Mouse (Mus musculus): ENCODE measurements at regions not wholly inside any gene's neighbourhood (a gene's known extent, or its start where the extent isn't known, plus 50 kb on each side); places are given as distances from the start of the nearest gene placed in this dataset.

- H3K27me3 ChIP-seq (ENCODE audit: insufficient read depth, low read length), result no peaks in the 10 kb centered on the region
- H3K4me1 ChIP-seq (ENCODE audit: insufficient read depth), result peaks cover 6% of the 10 kb centered on the region
- DNase-seq (no peak), ATAC-seq (ENCODE audit: insufficient read depth) (no peak)
- no peak for TF ChIP-seq CTCF (IDR thresholded peaks at IDR 0.05; ENCODE audit: low read depth)
- WGBS, result 88% methylated on average over 5 of the region's 5 CpGs
- H3K4me3 ChIP-seq (ENCODE audit: low read depth, low read length), result no peak overlapping the region
- no peaks in the 10 kb centered on the region for H3K9me3 ChIP-seq (ENCODE audit: low read depth, low read length)
- no peak overlapping the region for H3K4me2 ChIP-seq
- H3K9ac ChIP-seq, result no peak overlapping the region
- H3K36me3 ChIP-seq (ENCODE audit: insufficient read depth), result no peaks in the 10 kb centered on the region
- H3K27ac ChIP-seq (ENCODE audit: low read depth), result no peak overlapping the region
Observed at GRCm38 (mm10) chr3:121597203-121597602, 65.0 kb upstream of the Slc44a3 start.

GRCm38 (mm10) chr3:121594580-121594979 lies 62.4 kb upstream of the Slc44a3 start:
- Histone ChIP-seq H3K4me2 (no peak overlapping the region), H3K27ac (ENCODE audit: low read depth) (no peak overlapping the region), H3K9me3 (ENCODE audit: low read depth, low read length) (no peaks in the 10 kb centered on the region), H3K9ac (no peak overlapping the region), H3K4me1 (ENCODE audit: insufficient read depth) (0 out of 2 replicates have a peak, but pooled peaks cover 5% of the 10 kb centered on the region), H3K27me3 (ENCODE audit: insufficient read depth, low read length) (no peaks in the 10 kb centered on the region), H3K36me3 (ENCODE audit: insufficient read depth) (no peaks in the 10 kb centered on the region), H3K4me3 (ENCODE audit: low read depth, low read length) (no peak overlapping the region)
- 0 out of 2 replicates have a peak, but pooled peaks have one; percentile 25 for ATAC-seq (ENCODE audit: insufficient read depth)
- peak; percentile 48 for DNase-seq
- WGBS, result 24% methylated on average over 4 of the region's 4 CpGs
- TF ChIP-seq CTCF (IDR thresholded peaks at IDR 0.05; ENCODE audit: low read depth), result no peak

- 41% methylated on average over 8 of the region's 8 CpGs for WGBS
- no peak overlapping the region for H3K4me2 ChIP-seq
- ATAC-seq (ENCODE audit: insufficient read depth), result no peak
- no peak overlapping the region for H3K4me3 ChIP-seq (ENCODE audit: low read depth, low read length)
- no peak for TF ChIP-seq CTCF (IDR thresholded peaks at IDR 0.05; ENCODE audit: low read depth)
- H3K27me3 ChIP-seq (ENCODE audit: insufficient read depth, low read length), result no peaks in the 10 kb centered on the region
- no peak overlapping the region for H3K27ac ChIP-seq (ENCODE audit: low read depth)
- H3K4me1 ChIP-seq (ENCODE audit: insufficient read depth), result peaks cover 8% of the 10 kb centered on the region; the same call in 1 of the 2 replicates
- no peaks in the 10 kb centered on the region for H3K36me3 ChIP-seq (ENCODE audit: insufficient read depth)
- DNase-seq, result no peak
- H3K9me3 ChIP-seq (ENCODE audit: low read depth, low read length), result no peaks in the 10 kb centered on the region
- no peak overlapping the region for H3K9ac ChIP-seq
Observed at GRCm38 (mm10) chr3:121593598-121594117, 61.5 kb upstream of the Slc44a3 start.

- Histone ChIP-seq H3K4me2 (no peak overlapping the region), H3K9ac (no peak overlapping the region), H3K4me1 (ENCODE audit: insufficient read depth) (peaks cover 8% of the 10 kb centered on the region; the same call in 1 of the 2 replicates), H3K36me3 (ENCODE audit: insufficient read depth) (no peaks in the 10 kb centered on the region), H3K9me3 (ENCODE audit: low read depth, low read length) (no peaks in the 10 kb centered on the region), H3K27me3 (ENCODE audit: insufficient read depth, low read length) (no peaks in the 10 kb centered on the region), H3K4me3 (ENCODE audit: low read depth, low read length) (no peak overlapping the region), H3K27ac (ENCODE audit: low read depth) (no peak overlapping the region)
- ATAC-seq (ENCODE audit: insufficient read depth), result no peak
- TF ChIP-seq CTCF (IDR thresholded peaks at IDR 0.05; ENCODE audit: low read depth), result no peak
- WGBS, result 48% methylated on average over 4 of the region's 4 CpGs
- DNase-seq, result no peak
Observed at GRCm38 (mm10) chr3:121593143-121593542, 60.9 kb upstream of the Slc44a3 start.

- Histone ChIP-seq H3K27me3 (ENCODE audit: insufficient read depth, low read length) (no peaks in the 10 kb centered on the region), H3K4me3 (ENCODE audit: low read depth, low read length) (no peak overlapping the region), H3K4me1 (ENCODE audit: insufficient read depth) (peaks cover 15% of the 10 kb centered on the region), H3K9ac (no peak overlapping the region), H3K27ac (ENCODE audit: low read depth) (peak overlapping the region; percentile 58), H3K9me3 (ENCODE audit: low read depth, low read length) (no peaks in the 10 kb centered on the region), H3K36me3 (ENCODE audit: insufficient read depth) (no peaks in the 10 kb centered on the region), H3K4me2 (no peak overlapping the region)
- 80% methylated on average over 9 of the region's 9 CpGs for WGBS
- no peak for TF ChIP-seq CTCF (IDR thresholded peaks at IDR 0.05; ENCODE audit: low read depth)
- no peak for DNase-seq
- ATAC-seq (ENCODE audit: insufficient read depth), result peak; percentile 5; the same call in 1 of the 2 replicates
Observed at GRCm38 (mm10) chr3:121589494-121589885, 57.3 kb upstream of the Slc44a3 start.

- DNase-seq (peak; percentile 93), ATAC-seq (ENCODE audit: insufficient read depth) (peak; percentile 98)
- H3K9ac ChIP-seq, result no peak overlapping the region
- no peak overlapping the region for H3K4me3 ChIP-seq (ENCODE audit: low read depth, low read length)
- H3K9me3 ChIP-seq (ENCODE audit: low read depth, low read length), result no peaks in the 10 kb centered on the region
- H3K27ac ChIP-seq (ENCODE audit: low read depth), result peak overlapping the region; percentile 58
- peaks cover 17% of the 10 kb centered on the region for H3K4me1 ChIP-seq (ENCODE audit: insufficient read depth)
- TF ChIP-seq CTCF (IDR thresholded peaks at IDR 0.05; ENCODE audit: low read depth), result no peak
- no peak overlapping the region; the same call in 1 of the 2 replicates for H3K4me2 ChIP-seq
- no peaks in the 10 kb centered on the region for H3K27me3 ChIP-seq (ENCODE audit: insufficient read depth, low read length)
- no peaks in the 10 kb centered on the region for H3K36me3 ChIP-seq (ENCODE audit: insufficient read depth)
- 31% methylated on average over 14 of the region's 14 CpGs for WGBS
Observed at GRCm38 (mm10) chr3:121588737-121589493, 56.7 kb upstream of the Slc44a3 start.

GRCm38 (mm10) chr3:121585306-121585705 lies 53.1 kb upstream of the Slc44a3 start:
- Histone ChIP-seq H3K36me3 (ENCODE audit: insufficient read depth) (no peaks in the 10 kb centered on the region), H3K27ac (ENCODE audit: low read depth) (no peak overlapping the region), H3K4me2 (no peak overlapping the region), H3K27me3 (ENCODE audit: insufficient read depth, low read length) (no peaks in the 10 kb centered on the region), H3K9me3 (ENCODE audit: low read depth, low read length) (no peaks in the 10 kb centered on the region), H3K4me1 (ENCODE audit: insufficient read depth) (peaks cover 19% of the 10 kb centered on the region), H3K4me3 (ENCODE audit: low read depth, low read length) (no peak overlapping the region), H3K9ac (no peak overlapping the region)
- 88% methylated on average over 5 of the region's 5 CpGs for WGBS
- no peak for ATAC-seq (ENCODE audit: insufficient read depth)
- DNase-seq, result no peak
- TF ChIP-seq CTCF (IDR thresholded peaks at IDR 0.05; ENCODE audit: low read depth), result no peak
